Mouse (Mus musculus): ENCODE measurements around the gene Idi2. TPM values are rescaled to one million over a fixed set of nuclear protein-coding genes. Genes with fewer than 3 reads are reported as not detected.
"Not testable (repeated sequence)": the region's sequence is repeated elsewhere in the genome, so short reads cannot be mapped to it uniquely, and the experiment has no call there.

Gene Idi2
- total RNA-seq (2021) = not detected
- long read RNA-seq, experiment 1 = 0 reads
- long read RNA-seq, experiment 2 = 0 reads

GRCm38 (mm10) chr13:8952563-8952962 is at the start of gene Idi2:
TSS of gene Idi2 (plus strand) at chr13:8952863.
- not testable (repeated sequence) for DNase-seq

- DNase-seq = not testable (repeated sequence)
Measured at GRCm38 (mm10) chr13:8905986-8906385, 46.7 kb upstream of the Idi2 start.

GRCm38 (mm10) chr13:8913890-8914289 is 38.8 kb upstream of the Idi2 start:
- not testable (repeated sequence) for DNase-seq

- no peak for DNase-seq
Measured at GRCm38 (mm10) chr13:8933499-8933898, 19.2 kb upstream of the Idi2 start.

- DNase-seq = not testable (repeated sequence)
Measured at GRCm38 (mm10) chr13:8937611-8938140, 15.0 kb upstream of the Idi2 start.

GRCm38 (mm10) chr13:8941110-8941509 is 11.6 kb upstream of the Idi2 start:
- DNase-seq = not testable (repeated sequence)

GRCm38 (mm10) chr13:8941701-8942100 is 11.0 kb upstream of the Idi2 start:
- not testable (repeated sequence) for DNase-seq

- DNase-seq = not testable (repeated sequence)
Measured at GRCm38 (mm10) chr13:8943828-8944227, 8.8 kb upstream of the Idi2 start.

GRCm38 (mm10) chr13:8948131-8948530 is 4.5 kb upstream of the Idi2 start, which contains the start of gene Gm9745:
TSS of gene Gm9745 (minus strand) at chr13:8948231.
- not testable (repeated sequence) for DNase-seq

- DNase-seq = not testable (repeated sequence)
Measured at GRCm38 (mm10) chr13:8955127-8955526, 2.5 kb downstream of the Idi2 start.

GRCm38 (mm10) chr13:8956873-8957272 is 4.2 kb downstream of the Idi2 start:
- not testable (repeated sequence) for DNase-seq

- DNase-seq = not testable (repeated sequence)
Measured at GRCm38 (mm10) chr13:8959058-8959457, 6.4 kb downstream of the Idi2 start.

GRCm38 (mm10) chr13:8959554-8959953 is 6.9 kb downstream of the Idi2 start:
- DNase-seq = not testable (repeated sequence)

GRCm38 (mm10) chr13:8961128-8961888 is 8.6 kb downstream of the Idi2 start:
- DNase-seq = not testable (repeated sequence)

GRCm38 (mm10) chr13:8962266-8962665 is 9.6 kb downstream of the Idi2 start:
- not testable (repeated sequence) for DNase-seq

- no peak for DNase-seq
Measured at GRCm38 (mm10) chr13:8965224-8965623, 12.6 kb downstream of the Idi2 start.

- DNase-seq = no peak
Measured at GRCm38 (mm10) chr13:8967742-8968141, 15.1 kb downstream of the Idi2 start.

- DNase-seq = no peak
Measured at GRCm38 (mm10) chr13:8972369-8972768, 19.7 kb downstream of the Idi2 start.

- DNase-seq = no peak
Measured at GRCm38 (mm10) chr13:8972972-8973371, 20.3 kb downstream of the Idi2 start.

GRCm38 (mm10) chr13:8992231-8992630 is 39.6 kb downstream of the Idi2 start:
- DNase-seq = no peak

GRCm38 (mm10) chr13:8995159-8995989 is 42.7 kb downstream of the Idi2 start:
- DNase-seq = no peak

- peak; percentile 96 for DNase-seq
Measured at GRCm38 (mm10) chr13:8995990-8996786, 43.5 kb downstream of the Idi2 start, which contains the start of gene Gtpbp4. TSS of gene Gtpbp4 (minus strand) at chr13:8996083.

All from gastrocnemius, postnatal 25 days (tissue).